Mouse (Mus musculus): Measurements from ENCODE around the gene Ppfibp1. TPM values are rescaled to one million over a fixed set of nuclear protein-coding genes. Genes with fewer than 3 reads are reported as not detected.

Ppfibp1 gene
- polyA plus RNA-seq, 1 experiment, result 66.6 TPM

GRCm38 (mm10) chr6:146929031-146929430, 40.7 kb downstream of the Ppfibp1 start:
- H3K4me3 ChIP-seq (ENCODE audit: low read depth, low read length), result no peak overlapping the region
- H3K4me1 ChIP-seq (ENCODE audit: control insufficient read depth, insufficient read depth, low read length), result peaks cover 4% of the 10 kb centered on the region
- TF ChIP-seq EP300 (IDR thresholded peaks at IDR 0.05; ENCODE audit: insufficient read depth, low read depth, low read length) (no peak), CTCF (IDR thresholded peaks at IDR 0.05; ENCODE audit: low read depth, low read length) (no peak), POLR2A (IDR thresholded peaks at IDR 0.05; ENCODE audit: insufficient read depth, low read length) (no peak)
- H3K27me3 ChIP-seq (ENCODE audit: control insufficient read depth, insufficient read depth, low read length, poor library complexity, severe bottlenecking), result no peaks in the 10 kb centered on the region
- H3K36me3 ChIP-seq (ENCODE audit: control insufficient read depth, insufficient read depth, low read length, poor library complexity, severe bottlenecking), result no peaks in the 10 kb centered on the region
- H3K27ac ChIP-seq (ENCODE audit: insufficient read depth, low read length), result no peak overlapping the region
- H3K9ac ChIP-seq (ENCODE audit: low read depth, poor library complexity, severe bottlenecking), result no peak overlapping the region
- H3K9me3 ChIP-seq (replicated peaks; ENCODE audit: control insufficient read depth, insufficient read depth, low read length, poor library complexity, severe bottlenecking), result no peaks in the 10 kb centered on the region

GRCm38 (mm10) chr6:146933123-146933522, 44.8 kb downstream of the Ppfibp1 start:
- H3K27ac ChIP-seq (ENCODE audit: insufficient read depth, low read length), result no peak overlapping the region
- no peak overlapping the region for H3K4me3 ChIP-seq (ENCODE audit: low read depth, low read length)
- no peaks in the 10 kb centered on the region for H3K27me3 ChIP-seq (ENCODE audit: control insufficient read depth, insufficient read depth, low read length, poor library complexity, severe bottlenecking)
- no peaks in the 10 kb centered on the region for H3K36me3 ChIP-seq (ENCODE audit: control insufficient read depth, insufficient read depth, low read length, poor library complexity, severe bottlenecking)
- TF ChIP-seq EP300 (IDR thresholded peaks at IDR 0.05; ENCODE audit: insufficient read depth, low read depth, low read length), result no peak
- no peak for TF ChIP-seq CTCF (IDR thresholded peaks at IDR 0.05; ENCODE audit: low read depth, low read length)
- TF ChIP-seq POLR2A (IDR thresholded peaks at IDR 0.05; ENCODE audit: insufficient read depth, low read length), result no peak
- no peak overlapping the region for H3K9ac ChIP-seq (ENCODE audit: low read depth, poor library complexity, severe bottlenecking)
- no peaks in the 10 kb centered on the region for H3K4me1 ChIP-seq (ENCODE audit: control insufficient read depth, insufficient read depth, low read length)
- no peaks in the 10 kb centered on the region for H3K9me3 ChIP-seq (replicated peaks; ENCODE audit: control insufficient read depth, insufficient read depth, low read length, poor library complexity, severe bottlenecking)

GRCm38 (mm10) chr6:146935957-146936356, 47.7 kb downstream of the Ppfibp1 start:
- H3K27me3 ChIP-seq (ENCODE audit: control insufficient read depth, insufficient read depth, low read length, poor library complexity, severe bottlenecking), result no peaks in the 10 kb centered on the region
- no peak overlapping the region for H3K9ac ChIP-seq (ENCODE audit: low read depth, poor library complexity, severe bottlenecking)
- no peak for TF ChIP-seq CTCF (IDR thresholded peaks at IDR 0.05; ENCODE audit: low read depth, low read length)
- no peak for TF ChIP-seq EP300 (IDR thresholded peaks at IDR 0.05; ENCODE audit: insufficient read depth, low read depth, low read length)
- no peaks in the 10 kb centered on the region for H3K9me3 ChIP-seq (replicated peaks; ENCODE audit: control insufficient read depth, insufficient read depth, low read length, poor library complexity, severe bottlenecking)
- no peaks in the 10 kb centered on the region; the same call in 1 of the 2 replicates for H3K36me3 ChIP-seq (ENCODE audit: control insufficient read depth, insufficient read depth, low read length, poor library complexity, severe bottlenecking)
- H3K4me1 ChIP-seq (ENCODE audit: control insufficient read depth, insufficient read depth, low read length), result no peaks in the 10 kb centered on the region
- H3K27ac ChIP-seq (ENCODE audit: insufficient read depth, low read length), result no peak overlapping the region
- no peak overlapping the region for H3K4me3 ChIP-seq (ENCODE audit: low read depth, low read length)

GRCm38 (mm10) chr6:146939026-146939425, 50.7 kb downstream of the Ppfibp1 start:
- H3K4me1 ChIP-seq (ENCODE audit: control insufficient read depth, insufficient read depth, low read length), result no peaks in the 10 kb centered on the region
- no peak overlapping the region for H3K9ac ChIP-seq (ENCODE audit: low read depth, poor library complexity, severe bottlenecking)
- no peak for TF ChIP-seq EP300 (IDR thresholded peaks at IDR 0.05; ENCODE audit: insufficient read depth, low read depth, low read length)
- no peak for TF ChIP-seq POLR2A (IDR thresholded peaks at IDR 0.05; ENCODE audit: insufficient read depth, low read length)
- no peak for TF ChIP-seq CTCF (IDR thresholded peaks at IDR 0.05; ENCODE audit: low read depth, low read length)
- no peaks in the 10 kb centered on the region; the same call in 1 of the 2 replicates for H3K36me3 ChIP-seq (ENCODE audit: control insufficient read depth, insufficient read depth, low read length, poor library complexity, severe bottlenecking)
- no peaks in the 10 kb centered on the region for H3K27me3 ChIP-seq (ENCODE audit: control insufficient read depth, insufficient read depth, low read length, poor library complexity, severe bottlenecking)
- H3K27ac ChIP-seq (ENCODE audit: insufficient read depth, low read length), result no peak overlapping the region
- no peak overlapping the region for H3K4me3 ChIP-seq (ENCODE audit: low read depth, low read length)
- no peaks in the 10 kb centered on the region for H3K9me3 ChIP-seq (replicated peaks; ENCODE audit: control insufficient read depth, insufficient read depth, low read length, poor library complexity, severe bottlenecking)

- no peaks in the 10 kb centered on the region; the same call in 1 of the 2 replicates for H3K36me3 ChIP-seq (ENCODE audit: control insufficient read depth, insufficient read depth, low read length, poor library complexity, severe bottlenecking)
- TF ChIP-seq EP300 (IDR thresholded peaks at IDR 0.05; ENCODE audit: insufficient read depth, low read depth, low read length), result no peak
- TF ChIP-seq CTCF (IDR thresholded peaks at IDR 0.05; ENCODE audit: low read depth, low read length), result no peak
- no peak for TF ChIP-seq POLR2A (IDR thresholded peaks at IDR 0.05; ENCODE audit: insufficient read depth, low read length)
- H3K4me1 ChIP-seq (ENCODE audit: control insufficient read depth, insufficient read depth, low read length), result no peaks in the 10 kb centered on the region
Measured at GRCm38 (mm10) chr6:146941505-146942275, 53.4 kb downstream of the Ppfibp1 start.

GRCm38 (mm10) chr6:146944009-146944408, 55.7 kb downstream of the Ppfibp1 start:
- Histone ChIP-seq H3K36me3 (ENCODE audit: control insufficient read depth, insufficient read depth, low read length, poor library complexity, severe bottlenecking) (no peaks in the 10 kb centered on the region; the same call in 1 of the 2 replicates), H3K4me3 (ENCODE audit: low read depth, low read length) (no peak overlapping the region), H3K9me3 (replicated peaks; ENCODE audit: control insufficient read depth, insufficient read depth, low read length, poor library complexity, severe bottlenecking) (no peaks in the 10 kb centered on the region), H3K27ac (ENCODE audit: insufficient read depth, low read length) (no peak overlapping the region), H3K9ac (ENCODE audit: low read depth, poor library complexity, severe bottlenecking) (no peak overlapping the region), H3K4me1 (ENCODE audit: control insufficient read depth, insufficient read depth, low read length) (no peaks in the 10 kb centered on the region), H3K27me3 (ENCODE audit: control insufficient read depth, insufficient read depth, low read length, poor library complexity, severe bottlenecking) (no peaks in the 10 kb centered on the region)
- TF ChIP-seq CTCF (IDR thresholded peaks at IDR 0.05; ENCODE audit: low read depth, low read length) (no peak), POLR2A (IDR thresholded peaks at IDR 0.05; ENCODE audit: insufficient read depth, low read length) (no peak)

More at GRCm38 (mm10) chr6:146941505-146942275, 53.4 kb downstream of the Ppfibp1 start:
- no peak overlapping the region for H3K9ac ChIP-seq (ENCODE audit: low read depth, poor library complexity, severe bottlenecking)
- H3K9me3 ChIP-seq (replicated peaks; ENCODE audit: control insufficient read depth, insufficient read depth, low read length, poor library complexity, severe bottlenecking), result no peaks in the 10 kb centered on the region
- H3K4me3 ChIP-seq (ENCODE audit: low read depth, low read length), result no peak overlapping the region
- H3K27me3 ChIP-seq (ENCODE audit: control insufficient read depth, insufficient read depth, low read length, poor library complexity, severe bottlenecking), result no peaks in the 10 kb centered on the region
- H3K27ac ChIP-seq (ENCODE audit: insufficient read depth, low read length), result no peak overlapping the region
